Mouse (Mus musculus) Muller cell, postnatal 12 days (primary cell): ENCODE results near the gene Cul9.
A peak's percentile ranks its signal among the peaks of the same experiment; 100 is the strongest.
"Not testable (repeated sequence)": the region's sequence is repeated elsewhere in the genome, so short reads cannot be mapped to it uniquely, and the experiment has no call there.

Experiments
- DNase-seq: peaks from one replicate; pipeline ENCODE4 v3.0.0-alpha.2; 2015; ENCODE audit errors: inconsistent ontology term

Cul9 gene

GRCm38 (mm10) chr17:46545813-46546564 lies at the start of gene Cul9:
TSS of gene Cul9 (minus strand) at chr17:46546388.
- DNase-seq, result peak; percentile 81

DNA sequence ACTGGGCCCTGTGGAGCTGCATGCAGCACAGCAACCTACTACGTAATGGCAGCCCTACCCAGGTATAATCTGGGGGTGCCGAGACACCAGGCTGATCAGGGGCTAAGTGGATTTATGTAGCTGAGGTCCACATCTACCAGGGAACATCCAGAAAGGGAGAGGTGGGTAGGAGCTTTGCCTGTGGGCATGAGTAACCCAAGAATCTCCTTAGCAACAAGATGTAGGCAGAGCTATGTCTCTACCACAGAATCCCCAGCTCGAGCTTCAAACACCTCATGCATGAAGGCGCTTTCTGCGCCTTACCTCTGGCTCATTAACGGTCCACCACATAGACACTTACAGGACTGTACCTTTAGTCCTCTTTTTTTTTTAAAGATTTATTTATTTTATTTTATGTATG lies 49.1 kb upstream of the Cul9 start:
- no peak for DNase-seq

DNA sequence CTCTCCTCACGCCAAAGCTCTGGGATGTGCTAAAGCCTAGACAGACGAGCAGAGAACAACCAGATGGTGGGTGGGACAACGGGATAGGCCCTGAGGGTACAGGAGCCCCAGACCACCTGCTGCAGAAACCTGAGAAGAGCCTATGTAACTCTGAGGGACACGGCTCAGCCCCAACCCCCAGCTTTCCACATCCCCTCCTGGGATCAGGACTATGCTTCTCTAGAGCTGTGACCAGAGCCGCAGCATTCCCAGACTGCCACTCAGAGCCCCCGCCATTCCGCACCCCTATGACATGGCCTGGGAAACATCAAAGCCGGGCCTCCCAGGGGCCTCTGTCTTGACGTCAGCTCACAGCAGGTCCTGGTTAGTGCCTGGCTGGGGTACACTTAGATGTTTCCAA lies 48.4 kb upstream of the Cul9 start:
- DNase-seq, result no peak

DNA sequence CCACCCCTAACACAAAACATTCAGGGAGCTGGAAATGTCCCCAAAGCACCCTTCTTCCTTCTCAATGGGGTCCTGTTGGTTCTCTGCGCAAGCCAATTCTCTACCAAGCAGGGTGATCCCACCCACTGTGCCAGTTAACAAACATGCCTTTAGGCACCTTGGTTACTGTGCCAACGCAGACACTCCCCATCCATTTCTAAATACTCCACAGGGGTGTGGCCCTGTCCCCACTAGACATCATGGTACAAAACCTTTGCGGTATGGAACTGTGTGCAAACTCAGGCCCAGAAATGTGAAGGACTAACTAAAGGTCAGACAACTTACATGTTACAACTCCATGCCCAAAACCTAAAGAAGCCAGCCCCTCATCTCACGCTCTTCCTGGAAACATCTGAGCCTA lies 46.9 kb upstream of the Cul9 start:
- no peak for DNase-seq

DNA sequence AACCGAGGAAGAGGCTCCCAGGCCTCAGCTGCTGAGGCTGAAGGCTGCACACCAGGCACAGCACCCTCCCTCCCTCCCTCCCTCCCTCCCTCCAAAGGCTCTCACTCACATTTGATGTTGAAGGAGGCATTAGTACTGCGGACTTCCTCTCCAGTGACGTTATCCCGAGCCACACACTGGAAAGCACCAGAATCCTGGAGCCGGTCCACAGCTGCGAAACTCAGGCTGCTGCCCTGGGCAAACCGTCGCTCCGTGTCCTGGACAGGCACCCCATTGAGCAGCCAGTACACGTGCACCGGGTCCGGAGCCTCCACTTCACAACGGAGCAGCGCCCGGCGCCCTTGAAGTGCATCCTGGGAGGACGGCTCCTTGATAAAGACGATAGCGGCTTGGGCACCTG lies 45.2 kb upstream of the Cul9 start:
- no peak for DNase-seq

GRCm38 (mm10) chr17:46590439-46590838 lies 44.3 kb upstream of the Cul9 start:
- DNase-seq, result no peak

- DNase-seq, result no peak
Observed at GRCm38 (mm10) chr17:46589635-46590314, 43.6 kb upstream of the Cul9 start.

DNA sequence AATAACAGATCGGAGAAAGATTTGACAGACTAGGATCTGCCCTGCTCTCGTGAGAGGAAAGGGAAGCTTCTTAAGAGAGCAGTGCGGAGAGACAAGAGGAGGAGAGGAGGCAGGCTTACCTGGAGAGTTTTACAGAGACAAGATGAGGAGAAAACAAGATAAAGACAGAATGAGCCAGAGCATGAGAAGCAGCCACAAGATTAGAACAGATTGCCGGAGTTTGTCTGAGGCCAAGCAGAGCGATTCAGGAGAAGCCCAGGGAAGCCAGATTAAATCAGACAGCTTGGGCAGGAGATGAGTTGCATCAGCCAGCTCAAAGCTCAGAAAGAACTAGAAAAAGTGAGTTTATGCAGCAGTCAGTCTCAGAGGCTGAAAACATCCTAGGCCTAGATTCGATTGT lies 42.7 kb upstream of the Cul9 start:
- no peak for DNase-seq

- DNase-seq, result no peak
Observed at GRCm38 (mm10) chr17:46588173-46588572, 42.0 kb upstream of the Cul9 start.

GRCm38 (mm10) chr17:46586327-46586726 lies 40.1 kb upstream of the Cul9 start:
- DNase-seq, result no peak

- DNase-seq, result no peak
Observed at GRCm38 (mm10) chr17:46578650-46579049, 32.5 kb upstream of the Cul9 start.

DNA sequence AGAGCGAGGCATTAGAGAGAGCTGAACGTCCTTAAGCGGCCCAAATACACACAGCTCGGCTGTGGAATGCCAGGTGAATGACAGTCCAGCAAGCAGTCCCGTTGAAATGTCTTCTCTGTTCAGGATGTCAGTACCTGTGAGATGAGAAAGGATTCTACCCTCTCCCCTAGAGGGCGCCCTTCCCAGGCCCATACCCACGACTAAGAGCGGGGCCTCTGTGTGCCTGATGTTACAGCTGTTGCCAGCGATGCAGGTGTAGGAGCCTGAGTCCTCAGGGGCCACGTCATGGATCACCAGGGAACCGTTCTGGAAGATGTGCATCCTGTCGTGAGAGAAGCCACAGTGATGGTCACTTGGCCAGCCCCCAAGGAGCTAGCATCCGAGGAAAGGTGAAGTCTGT lies 29.9 kb upstream of the Cul9 start:
- no peak for DNase-seq

- no peak for DNase-seq
Observed at GRCm38 (mm10) chr17:46574535-46574934, 28.3 kb upstream of the Cul9 start.

DNA sequence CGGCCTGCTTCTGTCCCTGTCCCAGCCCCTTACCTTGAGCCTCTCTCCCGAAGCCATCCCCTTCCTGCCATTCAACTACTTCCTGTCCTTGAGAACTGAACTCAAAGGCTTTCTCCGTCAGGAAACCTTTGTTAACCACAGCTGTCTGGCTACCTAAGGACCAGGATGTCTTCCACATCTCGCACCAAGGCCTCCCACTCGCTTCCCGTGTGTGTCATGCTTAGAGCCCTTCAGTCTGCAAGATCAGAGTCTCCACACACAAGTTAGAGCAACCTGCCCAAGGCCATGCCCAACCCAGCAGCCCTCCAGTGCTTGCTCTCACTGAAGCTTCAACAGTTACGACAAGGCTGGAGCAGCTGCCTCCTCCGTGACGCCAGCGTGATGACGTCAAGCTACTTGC lies 24.8 kb upstream of the Cul9 start:
- no peak for DNase-seq

DNA sequence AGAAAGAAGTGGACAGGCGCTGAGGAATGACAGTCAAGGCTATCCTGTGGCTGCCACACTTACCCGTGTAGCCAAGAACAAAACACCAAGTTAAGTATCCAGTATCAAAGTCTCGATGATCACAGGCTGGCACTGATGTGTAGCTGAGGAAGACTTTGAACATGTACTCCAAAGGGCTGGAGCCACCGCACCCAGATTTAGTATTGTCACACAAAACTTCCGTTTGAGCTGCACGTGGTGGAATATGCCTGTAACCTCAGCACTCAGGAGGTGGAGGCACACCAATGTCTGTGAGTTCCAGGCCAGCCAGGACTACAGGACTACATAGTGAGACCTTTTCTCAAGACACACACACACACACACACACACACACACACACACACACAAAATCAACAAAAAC lies 13.0 kb upstream of the Cul9 start:
- DNase-seq, result no peak

GRCm38 (mm10) chr17:46558151-46558550 lies 12.0 kb upstream of the Cul9 start:
- no peak for DNase-seq

- DNase-seq, result not testable (repeated sequence)
Observed at GRCm38 (mm10) chr17:46557321-46557720, 11.1 kb upstream of the Cul9 start.

GRCm38 (mm10) chr17:46556584-46556945 lies 10.4 kb upstream of the Cul9 start:
- no peak for DNase-seq

- peak; percentile 100 for DNase-seq
Observed at GRCm38 (mm10) chr17:46555673-46556583, 9.7 kb upstream of the Cul9 start, which contains the start of gene Srf. TSS of gene Srf (minus strand) at chr17:46556175.

GRCm38 (mm10) chr17:46554977-46555672 lies 8.9 kb upstream of the Cul9 start:
- peak; percentile 30 for DNase-seq

GRCm38 (mm10) chr17:46554646-46554976 lies 8.4 kb upstream of the Cul9 start:
- no peak for DNase-seq

DNA sequence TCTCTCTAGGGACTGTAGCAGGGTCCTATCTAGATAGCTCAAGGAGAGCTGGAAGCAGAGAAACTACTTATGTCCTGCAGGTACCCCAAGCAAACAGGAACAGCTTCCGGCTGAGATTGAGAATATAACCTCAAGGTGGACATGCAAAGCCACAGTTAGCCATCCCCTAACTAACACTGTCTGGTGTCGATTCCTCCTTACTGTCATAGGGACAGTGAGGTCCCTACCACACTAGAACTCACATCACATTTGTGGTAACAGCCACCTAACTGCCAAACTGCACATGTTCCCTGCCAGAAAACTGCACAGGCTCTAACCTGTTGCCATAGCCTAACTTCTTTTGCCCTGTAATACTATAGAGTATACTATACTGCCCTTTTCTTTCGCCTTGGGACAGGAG lies 7.7 kb upstream of the Cul9 start:
- no peak for DNase-seq
